Mouse (Mus musculus) embryonic fibroblast, embryonic 13.5 days (primary cell): ENCODE measurements at regions not wholly inside any gene's neighbourhood (a gene's known extent, or its start where the extent isn't known, plus 50 kb on each side); places are given as distances from the start of the nearest gene placed in this dataset.

Experiments used
- CTCF ChIP-seq: IDR thresholded peaks from 2 replicates; pipeline ENCODE4 v1.5.1; 2011; ENCODE audit warnings: mild to moderate bottlenecking, control low read depth, low read length, moderate library complexity, borderline replicate concordance; ENCODE audit not compliant: insufficient read depth
- POLR2A ChIP-seq: IDR thresholded peaks from 2 replicates; pipeline ENCODE4 v1.6.1; 2011; ENCODE audit warnings: low read depth, mild to moderate bottlenecking, control low read depth, low read length, moderate library complexity

DNA sequence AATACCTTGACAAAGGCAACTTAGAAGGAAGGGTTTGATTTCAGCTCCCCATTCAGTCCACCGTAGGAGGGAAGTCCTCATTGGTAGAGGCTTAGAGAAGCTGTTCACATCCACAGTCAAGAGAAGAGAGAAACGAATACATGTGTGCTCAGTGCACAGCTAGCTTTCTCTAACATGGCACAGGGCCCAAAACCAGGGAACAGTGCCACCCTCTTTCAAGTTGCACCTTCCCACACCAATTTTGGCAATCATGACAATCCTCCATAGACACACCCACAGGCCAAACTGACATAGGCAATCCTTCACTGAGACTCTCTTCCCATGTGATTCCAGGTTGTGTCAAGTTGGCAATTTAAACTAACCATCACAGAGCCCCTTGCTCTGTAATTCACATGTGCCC, 193.4 kb upstream of the Zfp462 start:
- TF ChIP-seq CTCF (no peak), POLR2A (no peak)
